Mouse (Mus musculus): ENCODE measurements around the gene Erich4.

The Erich4 gene

GRCm38 (mm10) chr7:25623857-25624370 is 8.2 kb upstream of the Erich4 start:
- no peak for DNase-seq (ENCODE audit: low read depth)

GRCm38 (mm10) chr7:25620751-25621150 is 5.1 kb upstream of the Erich4 start:
- DNase-seq (ENCODE audit: low read depth), result no peak

GRCm38 (mm10) chr7:25620101-25620500 is 4.4 kb upstream of the Erich4 start:
- no peak for DNase-seq (ENCODE audit: low read depth)

- no peak for DNase-seq (ENCODE audit: low read depth)
Measured at GRCm38 (mm10) chr7:25619722-25619991, 4.0 kb upstream of the Erich4 start.

GRCm38 (mm10) chr7:25618865-25619721 is 3.4 kb upstream of the Erich4 start, which contains the start of gene Dmac2:
Dmac2 (plus strand) TSS chr7:25619414.
- peak; percentile 96 for DNase-seq (ENCODE audit: low read depth)

- no peak for DNase-seq (ENCODE audit: low read depth)
Measured at GRCm38 (mm10) chr7:25617376-25618160, 1.9 kb upstream of the Erich4 start.

- DNase-seq (ENCODE audit: low read depth), result no peak
Measured at GRCm38 (mm10) chr7:25614831-25615705, 624 bp downstream of the Erich4 start.

GRCm38 (mm10) chr7:25614086-25614485 is 1.6 kb downstream of the Erich4 start:
- DNase-seq (ENCODE audit: low read depth), result no peak

- no peak for DNase-seq (ENCODE audit: low read depth)
Measured at GRCm38 (mm10) chr7:25611501-25611900, 4.2 kb downstream of the Erich4 start.

GRCm38 (mm10) chr7:25610056-25610455 is 5.6 kb downstream of the Erich4 start:
- no peak for DNase-seq (ENCODE audit: low read depth)

- no peak for DNase-seq (ENCODE audit: low read depth)
Measured at GRCm38 (mm10) chr7:25607196-25607595, 8.5 kb downstream of the Erich4 start.

- DNase-seq (ENCODE audit: low read depth), result peak; percentile 41
Measured at GRCm38 (mm10) chr7:25606625-25607063, 9.0 kb downstream of the Erich4 start.

GRCm38 (mm10) chr7:25601346-25601745 is 14.3 kb downstream of the Erich4 start:
- no peak for DNase-seq (ENCODE audit: low read depth)

- no peak for DNase-seq (ENCODE audit: low read depth)
Measured at GRCm38 (mm10) chr7:25600666-25601065, 15.0 kb downstream of the Erich4 start.

GRCm38 (mm10) chr7:25599663-25600062 is 16.0 kb downstream of the Erich4 start:
- peak; percentile 77 for DNase-seq (ENCODE audit: low read depth)

- no peak for DNase-seq (ENCODE audit: low read depth)
Measured at GRCm38 (mm10) chr7:25593859-25594258, 21.8 kb downstream of the Erich4 start.

- no peak for DNase-seq (ENCODE audit: low read depth)
Measured at GRCm38 (mm10) chr7:25591226-25591625, 24.5 kb downstream of the Erich4 start.

- no peak for DNase-seq (ENCODE audit: low read depth)
Measured at GRCm38 (mm10) chr7:25585351-25586204, 30.1 kb downstream of the Erich4 start.

- no peak for DNase-seq (ENCODE audit: low read depth)
Measured at GRCm38 (mm10) chr7:25584651-25585050, 31.0 kb downstream of the Erich4 start.

GRCm38 (mm10) chr7:25582301-25582810 is 33.3 kb downstream of the Erich4 start:
- no peak for DNase-seq (ENCODE audit: low read depth)

- DNase-seq (ENCODE audit: low read depth), result no peak
Measured at GRCm38 (mm10) chr7:25579441-25579840, 36.3 kb downstream of the Erich4 start.

All from 416B (cell line).